Mouse (Mus musculus) MEL (cell line): ENCODE measurements at regions not wholly inside any gene's neighbourhood (a gene's known extent, or its start where the extent isn't known, plus 50 kb on each side); places are given as distances from the start of the nearest gene placed in this dataset.

ENCODE experiments used
- DNase-seq: peaks from one replicate; pipeline ENCODE4 v3.0.0; 2011; ENCODE audit warnings: low read depth, low spot score
- H3K27ac ChIP-seq: 2 replicates; pipeline ENCODE4 v1.5.1; 2012; ENCODE audit warnings: low read depth, mild to moderate bottlenecking, control low read depth, low read length, moderate library complexity; ENCODE audit not compliant: control insufficient read depth
- H3K27me3 ChIP-seq, 2 experiments: fragments of 150-350 bp in 1 of 2; sonication (generic) in 1 of 2; 2 replicates each; pipeline ENCODE4 v1.6.1; 2012; ENCODE audit warnings: low read length in 2 of 2, mild to moderate bottlenecking in 2 of 2, improper control_type of control experiment in 1 of 2, moderate library complexity in 1 of 2; ENCODE audit not compliant: insufficient read depth in 2 of 2, control insufficient read depth in 1 of 2
- H3K36me3 ChIP-seq, 2 experiments: 2 replicates each; pipeline ENCODE4 v1.6.1; 2012 to 2014; ENCODE audit warnings: low read length in 2 of 2, improper control_type of control experiment in 1 of 2, inconsistent platforms in 1 of 2, mild to moderate bottlenecking in 1 of 2; ENCODE audit not compliant: insufficient read depth in 2 of 2, control insufficient read depth in 1 of 2
- H3K4me1 ChIP-seq, 2 experiments: fragments of 150-350 bp in 1 of 2; sonication (generic) in 1 of 2; 2 replicates each; pipeline ENCODE4 v1.6.1; 2012; ENCODE audit warnings: low read length in 2 of 2, improper control_type of control experiment in 1 of 2, mild to moderate bottlenecking in 1 of 2; ENCODE audit not compliant: insufficient read depth in 2 of 2, control insufficient read depth in 1 of 2
- H3K4me3 ChIP-seq, 2 experiments: fragments of 150-350 bp in 1 of 2; sonication (generic) in 1 of 2; 2 replicates each; pipeline ENCODE4 v1.5.1; 2012; ENCODE audit warnings: low read depth in 2 of 2, low read length in 2 of 2, mild to moderate bottlenecking in 2 of 2, moderate library complexity in 2 of 2, control low read depth in 1 of 2, improper control_type of control experiment in 1 of 2; ENCODE audit not compliant: control insufficient read depth in 1 of 2, insufficient read depth in 1 of 2
- H3K79me2 ChIP-seq: 2 replicates; pipeline ENCODE4 v1.6.1; 2012; ENCODE audit warnings: mild to moderate bottlenecking, low read length, moderate library complexity; ENCODE audit not compliant: control insufficient read depth, poor library complexity, insufficient read depth
- H3K9ac ChIP-seq: 2 replicates; pipeline ENCODE4 v1.6.1; 2012; ENCODE audit warnings: low read depth, mild to moderate bottlenecking, control low read depth, low read length, moderate library complexity; ENCODE audit not compliant: control insufficient read depth, poor library complexity, severe bottlenecking
- H3K9me3 ChIP-seq: fragments of 150-350 bp; sonication (generic); replicated peaks from 2 replicates; pipeline ENCODE4 v1.6.1; 2012; ENCODE audit warnings: mild to moderate bottlenecking, low read length, improper control_type of control experiment, moderate library complexity; ENCODE audit not compliant: insufficient read depth
- BHLHE40 ChIP-seq: IDR thresholded peaks from 2 replicates; pipeline ENCODE4 v1.6.1; 2012; ENCODE audit warnings: low read depth, mild to moderate bottlenecking, inconsistent platforms, low read length, improper control_type of control experiment, borderline replicate concordance
- CHD1 ChIP-seq: IDR thresholded peaks from 2 replicates; pipeline ENCODE4 v1.6.1; 2012; ENCODE audit warnings: low read depth, mild to moderate bottlenecking, inconsistent platforms, low read length, improper control_type of control experiment
- CTCF ChIP-seq, 3 experiments: IDR thresholded peaks in 2 of 3; conservative IDR thresholded peaks in 1 of 3; 2 replicates each; pipeline ENCODE4 v1.5.1; 2011 to 2012; ENCODE audit warnings: low read length in 3 of 3, low read depth in 2 of 3, mild to moderate bottlenecking in 2 of 3, improper control_type of control experiment in 1 of 3, inconsistent platforms in 1 of 3, mixed read lengths in 1 of 3, moderate library complexity in 1 of 3; ENCODE audit not compliant: control insufficient read depth in 1 of 3, insufficient read depth in 1 of 3, poor library complexity in 1 of 3, severe bottlenecking in 1 of 3
- E2F4 ChIP-seq: IDR thresholded peaks from 2 replicates; pipeline ENCODE4 v1.6.1; 2011; ENCODE audit warnings: low read depth, low read length, improper control_type of control experiment, borderline replicate concordance
- ELF1 ChIP-seq: IDR thresholded peaks from 2 replicates; pipeline ENCODE4 v1.6.1; 2014; ENCODE audit warnings: low read depth, mild to moderate bottlenecking, inconsistent platforms, low read length, improper control_type of control experiment, moderate library complexity
- ETS1 ChIP-seq: IDR thresholded peaks from 2 replicates; pipeline ENCODE4 v1.6.1; 2012; ENCODE audit warnings: low read depth, mild to moderate bottlenecking, inconsistent platforms, low read length, improper control_type of control experiment, moderate library complexity
- KAT2A ChIP-seq: conservative IDR thresholded peaks from 2 replicates; pipeline ENCODE4 v1.6.1; 2012; ENCODE audit warnings: low read depth, low read length, improper control_type of control experiment, inconsistent platforms
- MYC ChIP-seq: IDR thresholded peaks from 2 replicates; pipeline ENCODE4 v1.6.1; 2011; ENCODE audit warnings: low read depth, mild to moderate bottlenecking, low read length, improper control_type of control experiment, moderate library complexity
- NRF1 ChIP-seq: IDR thresholded peaks from 2 replicates; pipeline ENCODE4 v1.6.1; 2014; ENCODE audit warnings: low read depth, mild to moderate bottlenecking, inconsistent platforms, low read length, improper control_type of control experiment, moderate library complexity; ENCODE audit not compliant: poor library complexity, insufficient read depth, severe bottlenecking
- POLR2A ChIP-seq, 2 experiments: IDR thresholded peaks; 2 replicates each; pipeline ENCODE4 v1.6.1; 2011 to 2012; ENCODE audit warnings: low read length in 2 of 2, mild to moderate bottlenecking in 2 of 2, control low read depth in 1 of 2, improper control_type of control experiment in 1 of 2, low read depth in 1 of 2, moderate library complexity in 1 of 2; ENCODE audit not compliant: control insufficient read depth in 1 of 2, insufficient read depth in 1 of 2, poor library complexity in 1 of 2
- POLR2AphosphoS5 ChIP-seq: IDR thresholded peaks from 2 replicates; pipeline ENCODE4 v1.6.1; 2012; ENCODE audit warnings: low read depth, borderline replicate concordance, mild to moderate bottlenecking, inconsistent platforms, low read length, moderate library complexity, mixed read lengths
- RCOR1 ChIP-seq: IDR thresholded peaks from 2 replicates; pipeline ENCODE4 v1.6.1; 2012; ENCODE audit warnings: low read depth, mild to moderate bottlenecking, inconsistent platforms, low read length, improper control_type of control experiment
- SIN3A ChIP-seq: IDR thresholded peaks from 2 replicates; pipeline ENCODE4 v1.6.1; 2012; ENCODE audit warnings: low read length, improper control_type of control experiment, inconsistent platforms
- TBP ChIP-seq: IDR thresholded peaks from 2 replicates; pipeline ENCODE4 v1.8.0; 2011; ENCODE audit warnings: low read depth, low read length, improper control_type of control experiment
- TCF12 ChIP-seq: IDR thresholded peaks from 2 replicates; pipeline ENCODE4 v1.6.1; 2014; ENCODE audit warnings: low read depth, mild to moderate bottlenecking, inconsistent platforms, low read length, improper control_type of control experiment, moderate library complexity
- UBTF ChIP-seq: IDR thresholded peaks from 2 replicates; pipeline ENCODE4 v1.6.1; 2012; ENCODE audit warnings: low read depth, mild to moderate bottlenecking, inconsistent platforms, low read length, improper control_type of control experiment, moderate library complexity, borderline replicate concordance; ENCODE audit not compliant: insufficient read depth
- USF1 ChIP-seq: IDR thresholded peaks from 2 replicates; pipeline ENCODE4 v1.6.1; 2014; ENCODE audit warnings: low read depth, mild to moderate bottlenecking, inconsistent platforms, low read length, improper control_type of control experiment, moderate library complexity
- ZKSCAN1 ChIP-seq: IDR thresholded peaks from 2 replicates; pipeline ENCODE4 v1.6.1; 2012; ENCODE audit warnings: low read depth, mild to moderate bottlenecking, inconsistent platforms, low read length, improper control_type of control experiment, moderate library complexity
- ZMIZ1 ChIP-seq: IDR thresholded peaks from 2 replicates; pipeline ENCODE4 v1.6.1; 2012; ENCODE audit warnings: low read depth, mild to moderate bottlenecking, inconsistent platforms, low read length, improper control_type of control experiment, moderate library complexity
- ZNF384 ChIP-seq: IDR thresholded peaks from 2 replicates; pipeline ENCODE4 v1.6.1; 2012; ENCODE audit warnings: low read depth, mild to moderate bottlenecking, inconsistent platforms, low read length, improper control_type of control experiment

- no peak for TF ChIP-seq POLR2A (IDR thresholded peaks at IDR 0.05; ENCODE audit: control insufficient read depth in 1 of 2, insufficient read depth in 1 of 2, low read depth in 1 of 2, low read length in 2 of 2, poor library complexity in 1 of 2)
- TF ChIP-seq CHD1: no peak
- no peak for TF ChIP-seq TCF12
- TF ChIP-seq E2F4: no peak
- no peak for TF ChIP-seq ELF1
- TF ChIP-seq TBP: no peak
- no peak for TF ChIP-seq BHLHE40
- no peak for TF ChIP-seq ZNF384
- TF ChIP-seq POLR2AphosphoS5: no peak
- TF ChIP-seq ZMIZ1: no peak
- Histone ChIP-seq H3K4me1 (no peaks in the 10 kb centered on the region), H3K4me3 (no peak overlapping the region), H3K9me3 (no peaks in the 10 kb centered on the region), H3K79me2 (no peaks in the 10 kb centered on the region), H3K36me3 (no peaks in the 10 kb centered on the region), H3K9ac (no peak overlapping the region), H3K27me3 (no peaks in the 10 kb centered on the region), H3K27ac (no peak overlapping the region)
- no peak for DNase-seq
These were observed 85.5 kb downstream of the Olig3 start for GRCm38 (mm10) chr10:19441807-19442206.

GRCm38 (mm10) chr10:19443516-19443915 lies 87.2 kb downstream of the Olig3 start:
- Histone ChIP-seq H3K4me3 (no peak overlapping the region), H3K9me3 (no peaks in the 10 kb centered on the region), H3K27ac (no peak overlapping the region), H3K4me1 (no peaks in the 10 kb centered on the region), H3K27me3 (no peaks in the 10 kb centered on the region), H3K79me2 (no peaks in the 10 kb centered on the region), H3K9ac (no peak overlapping the region), H3K36me3 (no peaks in the 10 kb centered on the region)
- no peak for DNase-seq
- no peak for TF ChIP-seq ETS1
- TF ChIP-seq SIN3A: no peak
- TF ChIP-seq UBTF: no peak
- no peak for TF ChIP-seq RCOR1
- TF ChIP-seq CTCF (IDR thresholded peaks at IDR 0.05 in 2 of 3, conservative IDR thresholded peaks at IDR 0.05 in 1 of 3; ENCODE audit: control insufficient read depth in 1 of 3, insufficient read depth in 1 of 3, low read depth in 2 of 3, low read length in 3 of 3, poor library complexity in 1 of 3, severe bottlenecking in 1 of 3): no peak
- no peak for TF ChIP-seq USF1
- TF ChIP-seq MYC: no peak
- no peak for TF ChIP-seq BHLHE40
- no peak for TF ChIP-seq NRF1
- no peak for TF ChIP-seq KAT2A
- no peak for TF ChIP-seq ZKSCAN1
